Mouse (Mus musculus) cerebellum, adult 2 months (tissue): ENCODE measurements at regions not wholly inside any gene's neighbourhood (a gene's known extent, or its start where the extent isn't known, plus 50 kb on each side); places are given as distances from the start of the nearest gene placed in this dataset.

Experiments used
- CTCF ChIP-seq: fragments of 200-500 bp; IDR thresholded peaks from 2 replicates; pipeline ENCODE4 v1.5.1; 2011; ENCODE audit warnings: low read depth, mild to moderate bottlenecking, control low read depth, low read length, moderate library complexity, borderline replicate concordance; ENCODE audit not compliant: insufficient read depth
- POLR2A ChIP-seq: fragments of 200-500 bp; IDR thresholded peaks from 2 replicates; pipeline ENCODE4 v1.6.1; 2011; ENCODE audit warnings: low read length, control low read depth, borderline replicate concordance; ENCODE audit not compliant: insufficient read depth

- no peak for TF ChIP-seq CTCF
- TF ChIP-seq POLR2A, result no peak
Observed at GRCm38 (mm10) chr10:19094297-19094696, 78.8 kb upstream of the Tnfaip3 start.
